Mouse (Mus musculus): Measurements from ENCODE around the gene Nktr. TPM values are rescaled to one million over a fixed set of nuclear protein-coding genes. Genes with fewer than 3 reads are reported as not detected.
A peak's percentile ranks its signal among the peaks of the same experiment; 100 is the strongest.

Nktr gene
- 45.9 and 57.6 TPM in 2 replicates for polyA plus RNA-seq (2016; fragmentation: Nextera tagmentation; extraction: Ambion mirVana)

GRCm38 (mm10) chr9:121718792-121719318, at the start of gene Nktr:
Gene Nktr (plus strand): TSS chr9:121719169.
- H3K27me3 ChIP-seq (ENCODE audit: insufficient read depth, poor library complexity, severe bottlenecking) = no peaks in the 10 kb centered on the region
- H3K36me3 ChIP-seq = peaks cover 5% of the 10 kb centered on the region
- peak within 1 kb of the TSS; percentile 97 for H3K27ac ChIP-seq
- H3K4me3 ChIP-seq = peak within 1 kb of the TSS; percentile 91
- H3K4me1 ChIP-seq (replicated peaks) = peaks cover 21% of the 10 kb centered on the region
- WGBS = under 1% methylated on average over 61 of the region's 61 CpGs
- no peaks in the 10 kb centered on the region for H3K9me3 ChIP-seq
- peak; percentile 98 for DNase-seq (ENCODE audit: low spot score)

- Histone ChIP-seq H3K9me3 (no peaks in the 10 kb centered on the region), H3K36me3 (no peaks in the 10 kb centered on the region), H3K27ac (peak overlapping the region; percentile 75), H3K27me3 (ENCODE audit: insufficient read depth, poor library complexity, severe bottlenecking) (peaks cover 57% of the 10 kb centered on the region), H3K4me1 (replicated peaks) (peaks cover 69% of the 10 kb centered on the region), H3K4me3 (peak overlapping the region; percentile 48)
- peak; percentile 81 for DNase-seq (ENCODE audit: low spot score)
- WGBS = 1% methylated on average over 28 of the region's 28 CpGs
Observed at GRCm38 (mm10) chr9:121669348-121669791, 49.6 kb upstream of the Nktr start.

- Histone ChIP-seq H3K27me3 (ENCODE audit: insufficient read depth, poor library complexity, severe bottlenecking) (peaks cover 47% of the 10 kb centered on the region), H3K9me3 (no peaks in the 10 kb centered on the region), H3K4me1 (replicated peaks) (peaks cover 66% of the 10 kb centered on the region), H3K4me3 (no peak overlapping the region), H3K27ac (peak overlapping the region; percentile 75; the same call in 1 of the 2 replicates), H3K36me3 (no peaks in the 10 kb centered on the region)
- 21% methylated on average over 7 of the region's 7 CpGs for WGBS
- peak; percentile 58 for DNase-seq (ENCODE audit: low spot score)
Observed at GRCm38 (mm10) chr9:121671300-121671699, 47.7 kb upstream of the Nktr start.

- H3K9me3 ChIP-seq = no peaks in the 10 kb centered on the region
- peaks cover 58% of the 10 kb centered on the region for H3K4me1 ChIP-seq (replicated peaks)
- peaks cover 38% of the 10 kb centered on the region for H3K27me3 ChIP-seq (ENCODE audit: insufficient read depth, poor library complexity, severe bottlenecking)
- no peak for DNase-seq (ENCODE audit: low spot score)
- H3K27ac ChIP-seq = peak overlapping the region; percentile 6; the same call in 1 of the 2 replicates
- no peaks in the 10 kb centered on the region for H3K36me3 ChIP-seq
- 71% methylated on average over 5 of the region's 5 CpGs for WGBS
- no peak overlapping the region for H3K4me3 ChIP-seq
Observed at GRCm38 (mm10) chr9:121672311-121672710, 46.7 kb upstream of the Nktr start.

GRCm38 (mm10) chr9:121673716-121674115, 45.3 kb upstream of the Nktr start:
- Histone ChIP-seq H3K27ac (no peak overlapping the region), H3K27me3 (ENCODE audit: insufficient read depth, poor library complexity, severe bottlenecking) (peaks cover 25% of the 10 kb centered on the region)

GRCm38 (mm10) chr9:121675011-121675410, 44.0 kb upstream of the Nktr start:
- H3K27ac ChIP-seq = no peak overlapping the region
- H3K9me3 ChIP-seq = no peaks in the 10 kb centered on the region
- H3K27me3 ChIP-seq (ENCODE audit: insufficient read depth, poor library complexity, severe bottlenecking) = peaks cover 12% of the 10 kb centered on the region
- DNase-seq (ENCODE audit: low spot score) = no peak
- 86% methylated on average over 9 of the region's 9 CpGs for WGBS
- no peak overlapping the region for H3K4me3 ChIP-seq
- peaks cover 33% of the 10 kb centered on the region for H3K4me1 ChIP-seq (replicated peaks)
- H3K36me3 ChIP-seq = no peaks in the 10 kb centered on the region

More at GRCm38 (mm10) chr9:121673716-121674115, 45.3 kb upstream of the Nktr start:
- no peak for DNase-seq (ENCODE audit: low spot score)
- no peak overlapping the region for H3K4me3 ChIP-seq
- no peaks in the 10 kb centered on the region for H3K36me3 ChIP-seq
- H3K9me3 ChIP-seq = no peaks in the 10 kb centered on the region
- H3K4me1 ChIP-seq (replicated peaks) = peaks cover 46% of the 10 kb centered on the region
- WGBS = 92% methylated on average over 5 of the region's 5 CpGs

GRCm38 (mm10) chr9:121675556-121675955, 43.4 kb upstream of the Nktr start:
- Histone ChIP-seq H3K9me3 (no peaks in the 10 kb centered on the region), H3K4me1 (replicated peaks) (peaks cover 27% of the 10 kb centered on the region), H3K27ac (no peak overlapping the region), H3K36me3 (no peaks in the 10 kb centered on the region), H3K4me3 (no peak overlapping the region), H3K27me3 (ENCODE audit: insufficient read depth, poor library complexity, severe bottlenecking) (peaks cover 6% of the 10 kb centered on the region; the same call in 1 of the 2 replicates)
- no peak for DNase-seq (ENCODE audit: low spot score)
- WGBS = 92% methylated on average over 2 of the region's 2 CpGs

- Histone ChIP-seq H3K27ac (no peak overlapping the region), H3K9me3 (no peaks in the 10 kb centered on the region), H3K27me3 (ENCODE audit: insufficient read depth, poor library complexity, severe bottlenecking) (no peaks in the 10 kb centered on the region), H3K4me1 (replicated peaks) (peaks cover 12% of the 10 kb centered on the region), H3K4me3 (no peak overlapping the region), H3K36me3 (peaks cover 10% of the 10 kb centered on the region)
- WGBS = 83% methylated on average over 4 of the region's 4 CpGs
- no peak for DNase-seq (ENCODE audit: low spot score)
Observed at GRCm38 (mm10) chr9:121677069-121677468, 41.9 kb upstream of the Nktr start.

- Histone ChIP-seq H3K4me3 (no peak overlapping the region), H3K36me3 (peaks cover 14% of the 10 kb centered on the region), H3K27ac (no peak overlapping the region; the same call in 1 of the 2 replicates), H3K27me3 (ENCODE audit: insufficient read depth, poor library complexity, severe bottlenecking) (no peaks in the 10 kb centered on the region), H3K9me3 (no peaks in the 10 kb centered on the region), H3K4me1 (replicated peaks) (peaks cover 8% of the 10 kb centered on the region)
- WGBS = 86% methylated on average over 8 of the region's 8 CpGs
- no peak for DNase-seq (ENCODE audit: low spot score)
Observed at GRCm38 (mm10) chr9:121677476-121677875, 41.5 kb upstream of the Nktr start.

GRCm38 (mm10) chr9:121679549-121679948, 39.4 kb upstream of the Nktr start:
- H3K27me3 ChIP-seq (ENCODE audit: insufficient read depth, poor library complexity, severe bottlenecking) = no peaks in the 10 kb centered on the region
- 26% methylated on average over 6 of the region's 6 CpGs for WGBS
- H3K4me3 ChIP-seq = no peak overlapping the region
- peak; percentile 59 for DNase-seq (ENCODE audit: low spot score)
- H3K27ac ChIP-seq = 0 out of 2 replicates have a peak overlapping the region, but pooled peaks have one; percentile 41
- peaks cover 35% of the 10 kb centered on the region for H3K36me3 ChIP-seq
- H3K4me1 ChIP-seq (replicated peaks) = 0 out of 2 replicates have a peak, but pooled peaks cover 5% of the 10 kb centered on the region
- no peaks in the 10 kb centered on the region for H3K9me3 ChIP-seq

- 79% methylated on average over 8 of the region's 8 CpGs for WGBS
- Histone ChIP-seq H3K36me3 (peaks cover 48% of the 10 kb centered on the region), H3K4me3 (no peak overlapping the region), H3K4me1 (replicated peaks) (0 out of 2 replicates have a peak, but pooled peaks cover 2% of the 10 kb centered on the region), H3K9me3 (no peaks in the 10 kb centered on the region), H3K27ac (no peak overlapping the region), H3K27me3 (ENCODE audit: insufficient read depth, poor library complexity, severe bottlenecking) (no peaks in the 10 kb centered on the region)
- no peak for DNase-seq (ENCODE audit: low spot score)
Observed at GRCm38 (mm10) chr9:121681191-121681590, 37.8 kb upstream of the Nktr start.

GRCm38 (mm10) chr9:121682037-121682680, 36.8 kb upstream of the Nktr start:
- H3K27me3 ChIP-seq (ENCODE audit: insufficient read depth, poor library complexity, severe bottlenecking) = no peaks in the 10 kb centered on the region
- H3K27ac ChIP-seq = no peak overlapping the region
- H3K4me1 ChIP-seq (replicated peaks) = no peaks in the 10 kb centered on the region
- peaks cover 56% of the 10 kb centered on the region for H3K36me3 ChIP-seq
- no peaks in the 10 kb centered on the region for H3K9me3 ChIP-seq
- no peak for DNase-seq (ENCODE audit: low spot score)
- no peak overlapping the region for H3K4me3 ChIP-seq
- 78% methylated on average over 18 of the region's 18 CpGs for WGBS

- no peak overlapping the region for H3K4me3 ChIP-seq
- no peaks in the 10 kb centered on the region for H3K27me3 ChIP-seq (ENCODE audit: insufficient read depth, poor library complexity, severe bottlenecking)
- 81% methylated on average over 7 of the region's 7 CpGs for WGBS
- peaks cover 2% of the 10 kb centered on the region for H3K4me1 ChIP-seq (replicated peaks)
- H3K36me3 ChIP-seq = peaks cover 80% of the 10 kb centered on the region
- H3K9me3 ChIP-seq = no peaks in the 10 kb centered on the region
- H3K27ac ChIP-seq = no peak overlapping the region
- DNase-seq (ENCODE audit: low spot score) = no peak
Observed at GRCm38 (mm10) chr9:121684702-121685101, 34.3 kb upstream of the Nktr start.

All from hindbrain, embryonic 10.5 days (tissue).